Mouse (Mus musculus): Measurements from ENCODE around the gene Msmp. TPM values are rescaled to one million over a fixed set of nuclear protein-coding genes. Genes with fewer than 3 reads are reported as not detected.
A peak's percentile ranks its signal among the peaks of the same experiment; 100 is the strongest.

The Msmp gene
- polyA plus RNA-seq, 1 experiment from 2014 or later, result 0.89 TPM

DNA sequence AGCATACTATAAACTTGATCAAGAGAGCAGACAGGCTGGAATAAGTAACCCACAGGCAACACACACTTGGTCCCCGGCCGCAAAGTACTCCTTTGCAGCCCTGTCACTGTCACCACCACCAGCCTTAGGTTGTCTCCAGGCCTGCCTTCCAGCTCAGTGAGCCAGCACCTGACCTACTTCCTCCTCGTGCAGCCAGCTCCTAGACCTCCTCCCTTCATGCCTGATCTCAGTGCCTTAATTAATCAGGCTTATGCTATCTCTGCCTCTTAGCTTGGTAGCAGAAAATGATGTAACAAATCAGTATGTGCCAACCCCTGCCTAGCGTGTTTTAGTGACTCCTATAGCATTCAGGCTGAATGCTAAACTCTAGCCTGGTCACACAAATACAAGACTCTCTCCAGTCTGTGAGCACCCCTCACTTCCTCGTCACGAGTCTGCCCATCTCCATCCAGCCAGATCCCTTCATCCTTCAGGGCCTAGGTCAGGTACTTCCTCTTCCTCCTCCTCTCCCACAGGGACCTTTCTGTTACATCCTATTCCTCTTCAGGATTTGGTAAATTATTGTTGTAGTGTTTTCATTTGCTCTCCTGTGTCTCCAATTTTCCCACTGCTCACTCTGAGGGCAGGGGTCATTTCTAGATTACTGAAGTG is 12.8 kb downstream of the Msmp start:
- Histone ChIP-seq H3K36me3 (replicated peaks) (peaks cover 80% of the 10 kb centered on the region), H3K9me3 (no peaks in the 10 kb centered on the region), H3K4me1 (peaks cover 18% of the 10 kb centered on the region), H3K4me3 (replicated peaks) (no peak overlapping the region), H3K27me3 (no peaks in the 10 kb centered on the region), H3K4me2 (no peak overlapping the region), H3K27ac (no peak overlapping the region), H3K9ac (no peak overlapping the region)
- no peak for ATAC-seq (ENCODE audit: low FRiP score)
- 92% methylated on average over 6 of the region's 6 CpGs for WGBS

GRCm38 (mm10) chr4:43567140-43567539 is 17.2 kb downstream of the Msmp start:
- Histone ChIP-seq H3K4me2 (no peak overlapping the region), H3K9ac (no peak overlapping the region), H3K27me3 (no peaks in the 10 kb centered on the region), H3K36me3 (replicated peaks) (peaks cover 77% of the 10 kb centered on the region), H3K27ac (no peak overlapping the region), H3K4me3 (replicated peaks) (no peak overlapping the region), H3K9me3 (no peaks in the 10 kb centered on the region), H3K4me1 (peaks cover 14% of the 10 kb centered on the region)
- WGBS, result 90% methylated on average over 9 of the region's 9 CpGs
- no peak for ATAC-seq (ENCODE audit: low FRiP score)

- no peaks in the 10 kb centered on the region for H3K27me3 ChIP-seq
- H3K27ac ChIP-seq, result no peak overlapping the region
- no peak overlapping the region for H3K9ac ChIP-seq
- peaks cover 37% of the 10 kb centered on the region for H3K4me1 ChIP-seq
- H3K36me3 ChIP-seq (replicated peaks), result peaks cover 48% of the 10 kb centered on the region
- no peak for ATAC-seq (ENCODE audit: low FRiP score)
- no peaks in the 10 kb centered on the region for H3K9me3 ChIP-seq
- 42% methylated on average over 2 of the region's 2 CpGs for WGBS
- no peak overlapping the region for H3K4me3 ChIP-seq (replicated peaks)
- no peak overlapping the region for H3K4me2 ChIP-seq
Measured at GRCm38 (mm10) chr4:43564231-43564630, 20.1 kb downstream of the Msmp start.

- 83% methylated on average over 4 of the region's 4 CpGs for WGBS
- no peak for ATAC-seq (ENCODE audit: low FRiP score)
- H3K4me2 ChIP-seq, result peak overlapping the region; percentile 86
- H3K9ac ChIP-seq, result peak overlapping the region; percentile 95
- peaks cover 43% of the 10 kb centered on the region for H3K4me1 ChIP-seq
- peak overlapping the region; percentile 86; the same call in 1 of the 2 replicates for H3K4me3 ChIP-seq (replicated peaks)
- H3K27me3 ChIP-seq, result no peaks in the 10 kb centered on the region
- no peak overlapping the region for H3K27ac ChIP-seq
- no peaks in the 10 kb centered on the region for H3K9me3 ChIP-seq
- H3K36me3 ChIP-seq (replicated peaks), result peaks cover 46% of the 10 kb centered on the region
Measured at GRCm38 (mm10) chr4:43563601-43563875, 20.8 kb downstream of the Msmp start.

DNA sequence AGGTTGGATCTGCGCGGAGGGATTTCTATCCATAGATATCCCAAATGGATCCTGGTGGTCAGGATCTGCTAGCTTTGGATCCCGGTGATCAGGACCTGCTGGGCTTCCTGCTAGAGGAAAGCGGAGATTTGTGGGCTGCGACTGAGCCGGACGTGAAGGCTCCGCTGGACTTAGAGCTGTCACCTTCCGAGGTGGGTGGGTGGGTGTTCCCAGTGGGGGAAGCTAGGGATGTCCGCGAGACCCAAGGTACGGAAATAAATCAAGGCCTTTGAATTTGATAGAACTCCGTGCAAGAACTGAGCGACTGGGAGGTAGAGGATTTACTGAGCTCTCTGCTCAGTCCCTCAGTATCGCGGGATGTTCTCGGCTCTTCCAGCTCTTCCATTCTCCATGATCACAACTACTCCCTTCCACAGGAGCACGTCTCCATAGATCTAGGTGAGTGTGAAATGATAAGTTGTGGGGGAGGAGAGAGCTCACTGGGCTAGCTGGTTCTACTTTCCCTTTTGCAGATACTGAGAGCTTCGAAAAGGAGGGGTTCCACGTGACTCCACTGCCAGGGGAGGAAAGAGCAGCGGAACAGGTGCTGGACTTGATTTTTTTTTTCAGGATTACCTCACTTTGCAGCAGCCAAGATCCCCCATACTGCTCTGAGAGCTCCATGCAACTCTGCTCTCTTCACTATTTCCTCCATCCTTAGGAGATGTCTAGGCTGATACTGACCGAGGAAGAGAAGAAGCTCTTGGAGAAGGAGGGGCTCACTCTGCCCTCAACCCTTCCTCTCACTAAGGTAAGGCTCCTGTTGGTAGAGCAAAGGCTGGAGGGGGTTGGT is 21.3 kb downstream of the Msmp start:
- WGBS, result 10% methylated on average over 22 of the region's 22 CpGs
- Histone ChIP-seq H3K9me3 (no peaks in the 10 kb centered on the region), H3K27me3 (no peaks in the 10 kb centered on the region), H3K9ac (peak overlapping the region; percentile 95), H3K4me1 (peaks cover 49% of the 10 kb centered on the region), H3K27ac (peak overlapping the region; percentile 98), H3K4me3 (replicated peaks) (peak overlapping the region; percentile 86), H3K4me2 (peak overlapping the region; percentile 86), H3K36me3 (replicated peaks) (peaks cover 42% of the 10 kb centered on the region)
- ATAC-seq (ENCODE audit: low FRiP score), result peak; percentile 6; the same call in 1 of the 2 replicates

DNA sequence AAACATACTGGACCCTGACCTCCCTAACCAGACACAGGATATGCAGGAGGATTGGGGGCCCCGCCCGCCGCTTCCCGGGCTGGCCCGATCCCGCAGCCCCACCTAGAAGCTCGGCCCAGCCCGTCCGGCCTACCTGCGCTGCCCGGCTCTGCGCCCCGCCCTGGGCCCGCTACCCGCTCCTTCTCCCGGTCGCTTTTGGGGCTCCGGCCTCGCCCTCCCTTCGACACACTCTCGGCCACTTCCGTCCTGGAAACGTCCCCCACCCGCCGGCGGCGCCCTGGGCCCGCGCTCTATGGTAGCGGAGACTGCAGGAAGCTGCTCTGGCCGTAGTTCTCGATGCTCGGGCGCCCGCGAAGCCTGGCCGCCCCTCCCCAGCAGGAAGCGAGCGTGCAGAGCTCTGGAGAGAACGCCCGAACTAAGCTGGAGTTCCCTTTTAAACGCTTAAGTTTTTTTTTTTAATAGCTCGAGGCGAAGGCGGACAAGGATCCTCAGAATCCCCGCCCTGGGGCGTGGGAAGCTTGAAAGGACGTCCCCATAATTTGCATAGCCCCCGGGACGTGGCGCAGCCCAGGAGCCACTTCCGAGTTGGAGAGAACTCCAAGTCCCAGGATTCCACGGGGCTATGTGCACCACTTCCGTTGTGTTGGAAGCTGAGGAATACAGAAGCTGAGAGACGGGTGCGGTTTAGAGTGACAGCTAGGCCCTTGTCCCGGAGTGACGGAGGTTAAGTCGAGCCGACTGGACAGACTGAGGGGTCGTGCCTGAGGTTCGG is 22.1 kb downstream of the Msmp start, which contains the start of the genes Creb3 and Tln1:
Creb3 (plus strand) TSS at position 336 of the 772 bp plus-strand sequence.
Tln1 (minus strand) TSS at position 695 of the 772 bp plus-strand sequence.
- H3K36me3 ChIP-seq (replicated peaks), result peaks cover 34% of the 10 kb centered on the region
- no peaks in the 10 kb centered on the region for H3K9me3 ChIP-seq
- H3K9ac ChIP-seq, result peak within 1 kb of the TSS; percentile 95
- ATAC-seq (ENCODE audit: low FRiP score), result peak; percentile 96
- H3K4me1 ChIP-seq, result peaks cover 57% of the 10 kb centered on the region
- H3K4me2 ChIP-seq, result peak within 1 kb of the TSS; percentile 86
- no peaks in the 10 kb centered on the region for H3K27me3 ChIP-seq
- peak within 1 kb of the TSS; percentile 86 for H3K4me3 ChIP-seq (replicated peaks)
- H3K27ac ChIP-seq, result peak within 1 kb of the TSS; percentile 98
- under 1% methylated on average over 55 of the region's 62 CpGs for WGBS

GRCm38 (mm10) chr4:43561436-43561996 is 22.8 kb downstream of the Msmp start:
- peak; percentile 58 for ATAC-seq (ENCODE audit: low FRiP score)

GRCm38 (mm10) chr4:43560976-43561375 is 23.3 kb downstream of the Msmp start:
- peak overlapping the region; percentile 86 for H3K4me3 ChIP-seq (replicated peaks)
- H3K9me3 ChIP-seq, result no peaks in the 10 kb centered on the region
- WGBS, result 34% methylated on average over 2 of the region's 2 CpGs
- no peak overlapping the region for H3K27ac ChIP-seq
- H3K4me1 ChIP-seq, result peaks cover 58% of the 10 kb centered on the region
- no peaks in the 10 kb centered on the region for H3K27me3 ChIP-seq
- peak overlapping the region; percentile 86 for H3K4me2 ChIP-seq
- peak overlapping the region; percentile 95 for H3K9ac ChIP-seq
- no peak for ATAC-seq (ENCODE audit: low FRiP score)
- peaks cover 28% of the 10 kb centered on the region for H3K36me3 ChIP-seq (replicated peaks)

More at GRCm38 (mm10) chr4:43561436-43561996, 22.8 kb downstream of the Msmp start:
- Histone ChIP-seq H3K9me3 (no peaks in the 10 kb centered on the region), H3K4me3 (replicated peaks) (peak overlapping the region; percentile 86), H3K36me3 (replicated peaks) (peaks cover 28% of the 10 kb centered on the region), H3K4me2 (peak overlapping the region; percentile 86), H3K9ac (peak overlapping the region; percentile 95), H3K27me3 (no peaks in the 10 kb centered on the region), H3K4me1 (peaks cover 58% of the 10 kb centered on the region), H3K27ac (peak overlapping the region; percentile 98)
- 2% methylated on average over 16 of the region's 16 CpGs for WGBS

- Histone ChIP-seq H3K27ac (0 out of 2 replicates have a peak overlapping the region, but pooled peaks have one; percentile 13), H3K9ac (peak overlapping the region; percentile 42), H3K4me1 (peaks cover 58% of the 10 kb centered on the region), H3K4me2 (peak overlapping the region; percentile 86), H3K27me3 (no peaks in the 10 kb centered on the region), H3K4me3 (replicated peaks) (no peak overlapping the region), H3K36me3 (replicated peaks) (peaks cover 28% of the 10 kb centered on the region), H3K9me3 (no peaks in the 10 kb centered on the region)
- no peak for ATAC-seq (ENCODE audit: low FRiP score)
- 63% methylated on average over 5 of the region's 6 CpGs for WGBS
Measured at GRCm38 (mm10) chr4:43560243-43560611, 24.1 kb downstream of the Msmp start.

GRCm38 (mm10) chr4:43559519-43560242 is 24.6 kb downstream of the Msmp start:
- 85% methylated on average over 13 of the region's 13 CpGs for WGBS
- peak overlapping the region; percentile 42 for H3K9ac ChIP-seq
- peaks cover 58% of the 10 kb centered on the region for H3K4me1 ChIP-seq
- ATAC-seq (ENCODE audit: low FRiP score), result no peak
- H3K9me3 ChIP-seq, result no peaks in the 10 kb centered on the region
- H3K36me3 ChIP-seq (replicated peaks), result peaks cover 28% of the 10 kb centered on the region
- 0 out of 2 replicates have a peak overlapping the region, but pooled peaks have one; percentile 86 for H3K4me2 ChIP-seq
- 0 out of 2 replicates have a peak overlapping the region, but pooled peaks have one; percentile 13 for H3K27ac ChIP-seq
- H3K27me3 ChIP-seq, result no peaks in the 10 kb centered on the region
- H3K4me3 ChIP-seq (replicated peaks), result no peak overlapping the region

DNA sequence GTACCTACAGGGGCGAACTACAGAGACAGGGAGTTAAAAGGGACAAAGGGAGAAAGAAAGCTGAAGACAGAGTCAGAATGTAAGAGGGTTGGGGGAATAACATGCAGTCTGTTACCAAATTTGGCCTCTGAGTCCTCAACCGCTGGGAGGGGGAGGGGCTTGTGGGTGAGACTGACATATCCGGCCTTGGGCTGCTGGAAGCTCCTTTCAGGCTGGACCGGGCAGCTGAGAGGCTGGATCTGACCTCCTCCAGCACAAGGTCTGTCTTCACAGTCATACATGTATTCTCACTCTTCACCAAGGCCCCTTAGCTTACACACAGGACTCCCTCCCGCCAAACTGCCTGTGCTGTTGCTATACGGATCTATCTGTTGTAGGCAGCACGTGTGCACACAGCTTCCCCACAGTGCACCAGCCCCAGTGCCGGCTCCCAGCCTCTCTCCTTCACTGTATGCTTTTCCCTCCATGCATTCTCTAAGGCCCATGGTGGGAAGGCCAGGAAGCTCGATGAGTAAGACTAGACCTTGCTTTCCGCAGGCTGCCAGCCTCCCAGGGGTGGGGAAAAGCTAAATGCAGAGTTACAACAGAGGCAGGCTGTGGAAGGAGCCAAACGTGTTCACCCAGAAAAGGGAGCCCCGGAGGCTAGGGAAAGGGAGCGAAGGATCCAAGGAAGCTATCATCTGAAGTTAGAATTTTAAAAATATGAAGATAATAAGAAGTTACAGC is 25.5 kb downstream of the Msmp start:
- H3K27me3 ChIP-seq, result no peaks in the 10 kb centered on the region
- peaks cover 35% of the 10 kb centered on the region for H3K36me3 ChIP-seq (replicated peaks)
- ATAC-seq (ENCODE audit: low FRiP score), result no peak
- H3K9me3 ChIP-seq, result no peaks in the 10 kb centered on the region
- peak overlapping the region; percentile 38 for H3K9ac ChIP-seq
- H3K4me1 ChIP-seq, result peaks cover 53% of the 10 kb centered on the region
- H3K27ac ChIP-seq, result peak overlapping the region; percentile 56; the same call in 1 of the 2 replicates
- H3K4me2 ChIP-seq, result peak overlapping the region; percentile 22
- H3K4me3 ChIP-seq (replicated peaks), result 0 out of 2 replicates have a peak overlapping the region, but pooled peaks have one; percentile 4
- 40% methylated on average over 13 of the region's 13 CpGs for WGBS

All from forebrain, embryonic 12.5 days (tissue).